Mouse (Mus musculus) urinary bladder, postnatal 36 days (tissue): Measurements from ENCODE around the gene Spata31d1b.

Source experiments
- DNase-seq, 2 experiments: peaks; one replicate each; pipeline ENCODE4 v3.0.0; 2022; ENCODE audit warnings: low spot score in 2 of 2, mixed read lengths in 1 of 2

Spata31d1b gene

GRCm38 (mm10) chr13:59746164-59746563, 34.1 kb downstream of the Spata31d1b start:
- no peak for DNase-seq

- DNase-seq: no peak
These were observed 34.6 kb downstream of the Spata31d1b start, which contains the start of gene 1700014D04Rik for GRCm38 (mm10) chr13:59746711-59747110. 1700014D04Rik (minus strand) TSS chr13:59746752.

- DNase-seq: no peak
These were observed 38.2 kb downstream of the Spata31d1b start for GRCm38 (mm10) chr13:59750310-59750709.

GRCm38 (mm10) chr13:59756906-59757305, 44.8 kb downstream of the Spata31d1b start:
- no peak for DNase-seq

- DNase-seq: no peak
These were observed 50.7 kb downstream of the Spata31d1b start for GRCm38 (mm10) chr13:59762791-59763190.

- peak in 1 of 2 experiments; percentile 32 for DNase-seq
These were observed 54.9 kb downstream of the Spata31d1b start for GRCm38 (mm10) chr13:59766786-59767515.

- no peak for DNase-seq
These were observed 56.4 kb downstream of the Spata31d1b start for GRCm38 (mm10) chr13:59768531-59768930.
